Mouse (Mus musculus): ENCODE data around the gene Lrrc4c.

- TF ChIP-seq CTCF (IDR thresholded peaks at IDR 0.05; ENCODE audit: low read depth, low read length) (no peak), POLR2A (IDR thresholded peaks at IDR 0.05; ENCODE audit: insufficient read depth, low read length) (no peak), EP300 (IDR thresholded peaks at IDR 0.05; ENCODE audit: insufficient read depth, low read depth, low read length) (no peak)
These were observed 93.2 kb downstream of the Lrrc4c start for GRCm38 (mm10) chr2:96411182-96411581.

Data from ES-Bruce4 (cell line).